Mouse (Mus musculus): ENCODE results near the gene Chn2.

GRCm38 (mm10) chr6:54124519-54124918, 85.2 kb downstream of the Chn2 start:
- TF ChIP-seq CTCF (IDR thresholded peaks at IDR 0.05; ENCODE audit: borderline replicate concordance, insufficient read depth, low read depth, low read length) (no peak), POLR2A (IDR thresholded peaks at IDR 0.05; ENCODE audit: borderline replicate concordance, insufficient read depth, low read length) (no peak)

Measured in cerebellum, adult 2 months (tissue).